Mouse (Mus musculus) fibroblast of lung, adult 2 months (primary cell): Measurements from ENCODE around the gene Gm21518.
"Not testable (repeated sequence)": the region's sequence is repeated elsewhere in the genome, so short reads cannot be mapped to it uniquely, and the experiment has no call there.

Source experiments
- DNase-seq: peaks from one replicate; pipeline ENCODE4 v3.0.0-alpha.2; 2011; ENCODE audit warnings: low read depth

The Gm21518 gene

GRCm38 (mm10) chrY:62190566-62190965, at the start of gene Gm21518:
Gm21518 (plus strand) TSS chrY:62190866.
- DNase-seq = not testable (repeated sequence)
